Mouse (Mus musculus) liver, embryonic 14.5 days (tissue): Measurements from ENCODE around the gene Xylt1. TPM values are rescaled to one million over a fixed set of nuclear protein-coding genes. Genes with fewer than 3 reads are reported as not detected.

ENCODE experiments used
- ATAC-seq: fragments of 200-750 bp; cut with Nextera tagmentation; 2 replicates; pipeline ENCODE4 v1.8.0; 2017; ENCODE audit warnings: moderate number of reproducible peaks, mild to moderate bottlenecking, moderate library complexity; ENCODE audit not compliant: insufficient read depth
- DNase-seq, 3 experiments: peaks; one replicate each; pipeline ENCODE4 v3.0.0-alpha.2; 2012 to 2013; ENCODE audit warnings: low read depth in 3 of 3, low spot score in 3 of 3
- H3K27ac ChIP-seq: fragments of 300-500 bp; sonication (generic); 2 replicates; pipeline ENCODE4 v1.5.1; 2014; ENCODE audit warnings: moderate library complexity, mild to moderate bottlenecking, control low read depth, inconsistent platforms
- H3K27me3 ChIP-seq: fragments of 300-500 bp; sonication (generic); 2 replicates; pipeline ENCODE4 v1.6.1; 2014; ENCODE audit warnings: mild to moderate bottlenecking, low read length, moderate library complexity; ENCODE audit not compliant: control insufficient read depth, insufficient read depth
- H3K36me3 ChIP-seq: fragments of 300-500 bp; sonication (generic); replicated peaks from 2 replicates; pipeline ENCODE4 v1.6.1; 2014; ENCODE audit warnings: low read depth; ENCODE audit not compliant: control insufficient read depth, insufficient read depth
- H3K4me1 ChIP-seq, 2 experiments: fragments of 200-500 bp in 1 of 2; fragments of 300-500 bp in 1 of 2; sonication (generic) in 1 of 2; replicated peaks; 2 replicates each; pipeline ENCODE4 v1.6.1; 2012 to 2014; ENCODE audit warnings: antibody characterized with exemption in 1 of 2, inconsistent platforms in 1 of 2, low read length in 1 of 2; ENCODE audit not compliant: control insufficient read depth in 2 of 2, insufficient read depth in 2 of 2
- H3K4me2 ChIP-seq: fragments of 300-500 bp; sonication (generic); 2 replicates; pipeline ENCODE4 v1.6.1; 2014; ENCODE audit warnings: low read depth, mild to moderate bottlenecking, control low read depth, moderate library complexity
- H3K4me3 ChIP-seq, 2 experiments: fragments of 200-500 bp in 1 of 2; fragments of 300-500 bp in 1 of 2; sonication (generic) in 1 of 2; 2 replicates each; pipeline ENCODE4 v1.5.1; 2012 to 2014; ENCODE audit warnings: low read depth in 2 of 2, low read length in 2 of 2, mild to moderate bottlenecking in 2 of 2, control low read depth in 1 of 2, inconsistent platforms in 1 of 2, moderate library complexity in 1 of 2; ENCODE audit not compliant: insufficient read depth in 1 of 2
- H3K9ac ChIP-seq: fragments of 300-500 bp; sonication (generic); replicated peaks from 2 replicates; pipeline ENCODE4 v1.6.1; 2014; ENCODE audit warnings: mild to moderate bottlenecking, control low read depth, moderate library complexity
- H3K9me3 ChIP-seq: fragments of 300-500 bp; sonication (generic); 2 replicates; pipeline ENCODE4 v1.6.1; 2016; ENCODE audit warnings: low read length, mixed read lengths; ENCODE audit not compliant: control insufficient read depth
- CTCF ChIP-seq: IDR thresholded peaks from 2 replicates; pipeline ENCODE4 v1.5.1; 2016; ENCODE audit warnings: antibody characterized with exemption, low read depth, control low read depth
- EP300 ChIP-seq: IDR thresholded peaks from 2 replicates; pipeline ENCODE4 v1.6.1; 2016; ENCODE audit warnings: antibody characterized with exemption, low read depth
- WGBS: fragments of 180-500 bp; shearing (Covaris S2); extraction: QIAGEN DNeasy Blood & Tissue Kit; methylation state at CpG from one replicate; pipeline ENCODE4 v1.1.7; 2014; ENCODE audit not compliant: insufficient replicate concordance; 5-methylcytosine and 5-hydroxymethylcytosine counted together
- polyA plus RNA-seq, 2 experiments: library from polyadenylated mRNA; depleted of rRNA in 1 of 2; stranded (reverse) in 1 of 2; unstranded in 1 of 2; fragments of >200 nt; fragmentation: Nextera tagmentation in 1 of 2; extraction: Ambion mirVana in 1 of 2; gene quantifications; 2 replicates each; pipeline versions ENCODE4 v1.2.1 to v1.2.3; 2012 to 2014

The Xylt1 gene
- polyA plus RNA-seq, 2 experiments, result 0.27 to 0.40 TPM

DNA sequence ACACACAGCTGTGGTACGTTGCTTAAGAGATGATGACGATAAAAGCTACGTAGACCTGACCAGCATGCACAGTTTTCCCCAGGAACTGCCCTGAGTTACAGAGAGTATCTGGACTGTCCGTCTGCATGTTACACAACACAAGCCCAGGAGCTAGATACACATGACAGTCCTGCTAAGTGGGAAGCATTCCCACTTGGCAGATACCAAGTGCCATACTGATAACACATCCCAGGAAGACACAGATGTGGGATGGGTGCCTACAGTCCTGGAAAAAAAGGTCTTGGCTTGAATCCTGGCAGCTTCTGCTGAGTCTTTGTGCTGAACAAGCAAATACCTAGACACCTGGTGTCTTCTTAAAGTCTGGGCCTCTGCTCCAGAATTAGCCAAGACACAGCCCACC lies 278.0 kb downstream of the Xylt1 start:
- TF ChIP-seq EP300, result no peak
- TF ChIP-seq CTCF, result no peak
- 68% methylated on average over 4 of the region's 4 CpGs for WGBS
- no peaks in the 10 kb centered on the region for H3K36me3 ChIP-seq
- H3K9me3 ChIP-seq, result no peaks in the 10 kb centered on the region
- H3K4me1 ChIP-seq, result no peaks in the 10 kb centered on the region
- no peak overlapping the region for H3K4me2 ChIP-seq
- H3K9ac ChIP-seq, result no peak overlapping the region
- ATAC-seq (no peak), DNase-seq (no peak)
- no peaks in the 10 kb centered on the region for H3K27me3 ChIP-seq
- H3K27ac ChIP-seq, result no peak overlapping the region
- H3K4me3 ChIP-seq, result no peak overlapping the region

- H3K4me2 ChIP-seq, result no peak overlapping the region
- H3K9me3 ChIP-seq, result no peaks in the 10 kb centered on the region
- no peaks in the 10 kb centered on the region for H3K36me3 ChIP-seq
- WGBS, result 74% methylated on average over 10 of the region's 10 CpGs
- H3K27me3 ChIP-seq, result no peaks in the 10 kb centered on the region
- H3K9ac ChIP-seq, result no peak overlapping the region
- H3K4me3 ChIP-seq, result no peak overlapping the region
- ATAC-seq (no peak), DNase-seq (no peak)
- no peak overlapping the region for H3K27ac ChIP-seq
- TF ChIP-seq EP300 (no peak), CTCF (no peak)
- no peaks in the 10 kb centered on the region for H3K4me1 ChIP-seq
Observed at GRCm38 (mm10) chr7:117667286-117667685, 286.5 kb downstream of the Xylt1 start.

DNA sequence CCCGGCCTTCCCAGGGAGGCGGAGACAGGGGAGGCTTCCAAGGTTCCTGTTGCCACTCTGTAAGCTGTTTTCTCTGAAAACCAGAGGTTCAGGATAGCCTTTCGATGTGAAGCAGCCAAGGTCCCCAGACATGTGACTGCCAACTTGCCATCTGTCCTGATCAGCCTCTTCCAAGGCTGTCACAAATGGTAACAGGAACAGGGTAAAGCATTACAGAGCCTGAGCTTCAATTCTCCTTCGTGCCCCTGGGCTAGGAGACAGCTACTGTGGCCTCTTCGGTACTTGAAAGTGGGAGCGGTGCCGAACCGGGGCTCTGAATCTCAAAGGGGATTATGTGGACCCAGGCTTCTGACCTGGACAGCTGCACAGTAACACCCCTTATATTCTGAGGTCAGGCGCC lies 287.4 kb downstream of the Xylt1 start:
- Histone ChIP-seq H3K36me3 (no peaks in the 10 kb centered on the region), H3K27me3 (no peaks in the 10 kb centered on the region), H3K27ac (no peak overlapping the region), H3K4me3 (no peak overlapping the region), H3K4me1 (no peaks in the 10 kb centered on the region), H3K4me2 (no peak overlapping the region), H3K9me3 (no peaks in the 10 kb centered on the region), H3K9ac (no peak overlapping the region)
- ATAC-seq (no peak), DNase-seq (no peak)
- TF ChIP-seq EP300, result no peak
- 75% methylated on average over 9 of the region's 9 CpGs for WGBS

GRCm38 (mm10) chr7:117672121-117672591 lies 291.4 kb downstream of the Xylt1 start:
- DNase-seq (no peak), ATAC-seq (no peak)
- Histone ChIP-seq H3K9me3 (no peaks in the 10 kb centered on the region), H3K4me3 (no peak overlapping the region), H3K36me3 (no peaks in the 10 kb centered on the region), H3K4me1 (no peaks in the 10 kb centered on the region), H3K9ac (no peak overlapping the region), H3K27ac (no peak overlapping the region), H3K27me3 (no peaks in the 10 kb centered on the region), H3K4me2 (no peak overlapping the region)
- no peak for TF ChIP-seq EP300
- TF ChIP-seq CTCF, result no peak
- WGBS, result 73% methylated on average over 7 of the region's 7 CpGs

- Histone ChIP-seq H3K36me3 (no peaks in the 10 kb centered on the region), H3K27ac (no peak overlapping the region), H3K27me3 (no peaks in the 10 kb centered on the region), H3K9me3 (no peaks in the 10 kb centered on the region), H3K4me1 (peaks cover 3 to 14% of the 10 kb centered on the region in 2 experiments), H3K4me2 (no peak overlapping the region), H3K4me3 (no peak overlapping the region), H3K9ac (no peak overlapping the region)
- DNase-seq (peak in 1 of 3 experiments; percentile 2), ATAC-seq (no peak)
- TF ChIP-seq CTCF (no peak), EP300 (peak; percentile 49)
- 10% methylated on average over 5 of the region's 5 CpGs for WGBS
Observed at GRCm38 (mm10) chr7:117686120-117686996, 305.6 kb downstream of the Xylt1 start.
